Mouse (Mus musculus) cerebellum, adult (tissue): ENCODE results near the gene Gnao1.

Source experiments
- ATAC-seq: cut with Nextera tagmentation; 2 replicates; pipeline ENCODE4 v1.9.2; 2017; ENCODE audit warnings: mild to moderate bottlenecking, moderate library complexity, mixed read lengths; ENCODE audit not compliant: insufficient number of reproducible peaks, low FRiP score, low TSS enrichment

Gnao1 gene

DNA sequence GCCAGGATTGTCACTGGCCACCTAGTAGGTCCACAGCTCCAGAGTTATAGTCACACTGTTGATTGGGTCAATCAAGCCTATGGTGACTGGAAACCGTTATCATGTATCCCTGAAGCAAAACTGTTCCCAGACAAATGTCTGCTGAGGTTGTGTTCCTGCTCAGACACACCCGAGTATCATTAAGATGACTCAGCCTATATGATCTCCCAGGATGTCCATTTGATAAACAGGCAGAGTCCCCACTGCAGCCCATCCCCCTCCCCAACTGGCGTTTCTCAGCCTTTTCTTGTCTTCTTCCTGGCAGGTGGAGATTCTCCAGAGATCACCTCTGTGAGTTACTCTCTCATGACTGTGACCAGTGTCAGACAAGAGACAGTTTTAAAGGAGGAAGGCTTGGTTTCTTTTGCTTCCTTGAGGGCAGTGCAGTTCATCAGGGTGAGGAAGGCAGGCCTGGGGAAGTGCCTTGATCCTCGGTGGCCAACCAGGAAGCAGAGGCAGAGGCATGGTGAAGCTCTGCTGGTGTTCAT lies 78.4 kb downstream of the Gnao1 start:
- no peak for ATAC-seq

DNA sequence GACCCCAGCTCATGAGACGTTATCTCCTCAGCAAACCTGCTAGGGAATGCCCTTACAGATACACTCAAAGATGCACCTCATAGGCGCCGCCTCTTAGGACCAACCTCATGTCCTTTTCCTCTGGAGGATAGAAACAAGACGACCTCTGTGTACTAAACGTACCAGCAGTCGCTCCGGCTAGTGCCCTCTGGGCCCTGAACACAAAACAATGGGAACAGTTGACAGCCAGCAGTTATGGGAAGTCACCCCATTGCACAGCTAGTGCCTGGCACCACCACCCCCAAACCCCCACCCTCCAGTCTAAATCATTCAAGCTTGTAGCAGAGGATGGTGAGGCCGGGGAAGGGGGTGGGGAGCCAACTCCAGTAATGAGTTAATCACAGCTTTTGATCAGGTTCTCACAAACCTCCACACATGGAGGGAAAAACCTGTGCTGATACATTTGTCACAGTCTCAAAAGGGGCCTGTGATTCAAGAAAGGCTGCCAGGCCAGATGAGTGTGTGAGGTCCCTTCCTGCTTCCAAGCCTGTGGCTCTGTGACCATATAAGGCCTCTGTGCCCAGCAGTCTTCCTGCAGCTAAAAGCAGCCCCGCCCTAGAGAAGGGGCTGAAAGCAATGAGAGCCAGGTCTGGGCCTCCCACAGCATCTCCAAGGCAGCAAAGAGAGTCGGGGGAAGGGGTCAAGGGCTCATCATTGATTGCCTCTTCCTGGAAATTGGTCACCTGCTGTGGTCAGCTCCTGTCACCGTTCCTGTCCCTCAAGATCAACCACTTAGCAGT lies 79.1 kb downstream of the Gnao1 start:
- peak; percentile 23; the same call in 1 of the 2 replicates for ATAC-seq

DNA sequence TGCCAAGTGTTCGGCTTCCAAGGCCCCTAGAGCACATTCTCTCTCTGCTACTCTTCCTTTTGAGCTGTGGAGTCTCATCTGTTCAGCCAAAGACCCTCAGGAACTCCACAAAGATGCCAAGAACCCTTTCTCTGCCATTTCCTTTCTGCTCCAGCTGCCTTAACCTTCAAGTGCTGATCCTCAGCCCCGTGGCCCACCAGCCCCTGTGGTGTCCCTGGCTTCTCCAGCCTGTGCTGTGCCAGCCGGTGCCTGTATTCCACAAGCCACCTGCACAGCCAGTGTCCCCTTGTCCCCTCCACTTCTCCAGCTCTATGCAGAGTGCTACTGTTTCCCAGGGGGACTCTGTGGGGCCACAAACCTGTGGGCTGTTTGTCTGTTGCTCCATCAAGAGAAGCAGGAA lies 83.8 kb downstream of the Gnao1 start:
- ATAC-seq: no peak

DNA sequence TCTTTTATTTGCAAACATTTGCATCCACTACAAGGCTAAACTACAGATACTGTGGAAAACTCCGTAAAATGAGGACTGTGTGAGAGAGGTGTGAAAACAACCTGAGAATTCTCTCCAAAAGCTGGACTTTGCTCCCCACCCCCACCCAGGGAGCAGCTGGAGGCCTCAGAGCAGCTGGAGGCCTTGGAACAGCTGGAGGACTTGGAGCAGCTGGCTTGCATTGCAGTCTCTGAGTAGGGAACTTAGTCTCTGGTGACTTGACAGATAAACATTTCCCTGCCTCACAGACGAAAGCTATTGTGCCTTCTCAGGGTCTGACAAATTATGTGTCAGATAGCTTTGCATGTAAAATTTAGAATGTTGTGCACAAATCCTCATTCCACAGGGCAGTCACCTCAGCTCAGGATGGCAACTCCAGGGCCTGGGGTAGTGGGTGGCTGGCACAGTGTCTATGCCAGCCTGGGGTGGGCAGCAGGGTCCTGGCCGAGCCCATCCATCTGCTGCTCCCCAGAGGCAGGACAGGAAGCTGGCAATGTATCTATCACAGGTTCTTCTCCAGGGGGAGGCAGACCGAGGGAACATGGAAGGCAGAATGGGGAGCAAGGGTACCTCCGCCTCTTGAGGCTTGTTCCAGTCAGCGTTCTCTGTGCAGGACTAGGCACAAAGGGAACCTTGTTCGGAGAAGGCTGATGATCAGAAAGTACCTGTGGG lies 87.2 kb downstream of the Gnao1 start:
- ATAC-seq: no peak

GRCm38 (mm10) chr8:93898570-93898969 lies 88.8 kb downstream of the Gnao1 start:
- no peak for ATAC-seq

DNA sequence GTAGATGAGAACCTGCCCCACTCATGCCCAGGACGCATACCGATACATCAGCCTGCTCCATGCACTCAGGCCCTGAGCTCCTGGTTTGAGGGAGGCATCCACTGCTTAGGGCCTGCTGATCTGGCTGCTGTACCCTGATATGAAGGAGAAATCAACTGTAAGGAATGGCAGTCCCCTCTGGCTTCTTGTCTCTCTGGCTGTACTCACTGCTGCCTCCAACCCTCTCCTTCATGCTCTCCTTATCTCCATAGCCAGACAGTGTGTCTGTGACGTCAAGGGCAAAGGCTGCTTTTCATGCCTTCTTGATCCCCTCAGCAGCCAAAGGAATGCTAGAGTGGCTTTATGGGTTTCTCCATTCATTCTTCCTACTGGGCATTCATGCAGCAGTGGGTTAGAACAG lies 92.3 kb downstream of the Gnao1 start:
- no peak for ATAC-seq

GRCm38 (mm10) chr8:93906961-93907360 lies 97.2 kb downstream of the Gnao1 start:
- ATAC-seq: no peak

DNA sequence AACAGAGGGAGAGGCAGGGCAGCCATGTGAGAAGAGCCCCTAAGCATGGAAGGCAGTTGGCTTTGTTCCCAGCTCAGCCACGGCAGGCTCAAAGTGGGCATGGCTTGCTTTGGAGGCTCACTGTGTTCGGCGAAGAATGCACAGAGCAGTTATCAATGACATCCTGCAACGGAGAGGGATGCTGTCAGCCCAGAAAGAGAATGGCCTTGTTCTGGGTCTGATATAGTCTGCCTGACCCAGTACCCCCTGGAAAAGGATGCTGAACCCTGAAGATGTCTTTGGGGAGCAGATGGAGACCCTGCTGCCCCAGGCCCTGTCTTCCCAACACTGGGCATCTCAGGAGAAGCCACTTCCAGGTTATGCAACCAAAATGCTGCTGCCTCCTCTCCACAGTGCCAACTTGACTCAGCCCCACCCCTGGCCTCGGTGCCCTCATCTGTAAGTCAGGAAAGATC lies 98.2 kb downstream of the Gnao1 start:
- ATAC-seq: 0 out of 2 replicates have a peak, but pooled peaks have one; percentile 14

DNA sequence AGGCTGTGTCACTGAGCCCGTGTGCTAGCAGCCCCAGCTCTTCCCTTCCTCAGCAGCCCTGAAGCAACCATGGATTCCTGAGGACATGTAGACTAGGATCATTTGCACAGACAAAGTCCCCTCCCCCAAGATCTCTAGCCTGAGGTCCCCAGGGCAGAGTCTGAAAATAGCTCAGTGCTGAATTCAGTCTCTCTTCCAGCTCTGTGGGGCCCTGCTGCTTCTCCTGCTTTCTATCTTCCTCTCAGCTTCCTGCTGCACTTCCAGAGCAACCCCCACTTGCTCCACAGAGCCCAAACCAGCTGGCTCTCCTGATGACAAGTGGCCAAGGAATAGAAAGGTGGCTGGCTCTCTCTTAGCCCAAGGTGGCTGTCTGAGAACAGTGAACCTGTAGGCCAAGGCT lies 98.8 kb downstream of the Gnao1 start:
- ATAC-seq: peak; percentile 82

DNA sequence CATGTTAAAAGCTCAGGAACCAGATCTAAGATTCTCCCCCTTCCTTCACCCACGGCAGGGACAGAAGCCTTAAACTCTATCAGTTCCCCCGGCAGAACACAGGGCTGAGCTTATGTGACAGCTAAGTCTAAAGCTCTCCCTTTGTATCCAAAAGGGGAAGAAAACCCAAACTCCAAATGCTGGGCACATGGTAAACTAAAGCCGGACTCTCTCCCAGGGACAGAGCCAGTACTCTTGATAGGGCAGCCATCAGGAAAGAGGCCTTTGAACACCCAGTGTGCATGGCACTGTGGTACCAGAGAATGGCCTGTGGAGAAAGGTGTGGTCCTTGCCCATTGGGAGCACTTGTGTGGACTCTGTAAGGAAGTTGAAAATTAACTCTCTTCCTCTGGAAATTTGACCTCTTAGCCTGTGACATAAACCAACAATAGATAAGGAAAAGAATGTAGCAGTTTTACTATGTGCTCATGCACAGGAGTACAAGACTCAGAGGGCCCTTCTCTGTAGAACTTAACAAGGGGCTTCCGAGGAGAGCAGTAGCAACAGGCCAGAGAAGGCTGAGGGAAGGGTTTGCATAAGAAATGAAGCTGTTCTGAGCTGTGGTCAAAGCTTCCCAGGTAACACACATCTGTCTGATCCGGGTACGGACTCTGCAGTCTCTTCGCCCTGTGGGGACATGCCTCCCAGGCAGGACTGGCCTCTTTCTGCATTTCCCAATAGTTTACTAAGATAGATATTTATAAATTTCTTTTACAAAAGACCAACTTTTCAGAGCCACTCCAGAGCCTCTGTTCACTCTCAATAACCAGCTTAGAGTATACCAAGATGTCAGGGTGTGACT lies 102.2 kb downstream of the Gnao1 start:
- ATAC-seq: no peak

DNA sequence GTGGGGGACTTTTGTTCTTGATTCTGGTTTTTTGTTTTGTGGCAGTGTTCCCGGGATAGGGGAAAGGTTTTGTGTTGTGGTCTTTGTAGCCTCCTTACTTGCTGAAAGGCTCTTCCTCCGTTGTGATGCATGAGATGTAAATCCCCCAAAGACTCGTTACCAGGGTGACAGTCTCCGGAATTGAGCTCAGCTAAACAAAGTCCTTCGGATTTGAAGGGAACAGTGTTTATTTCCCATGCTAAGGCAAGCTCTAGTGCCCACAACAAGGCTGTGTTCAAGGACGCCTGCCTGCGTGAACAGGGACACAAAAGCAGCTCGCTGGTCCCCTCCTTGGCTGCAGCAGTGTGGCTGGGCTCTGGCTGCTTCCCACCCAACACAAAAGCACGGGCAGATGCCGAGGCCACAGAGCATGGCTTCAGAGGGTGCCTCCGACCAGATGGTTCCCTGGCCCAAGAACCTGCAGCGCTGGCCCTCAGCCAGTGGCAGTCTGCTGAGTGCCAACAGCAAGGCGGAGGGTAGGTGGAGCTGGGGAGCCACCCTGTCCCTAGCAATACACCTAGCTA lies 108.2 kb downstream of the Gnao1 start:
- peak; percentile 83 for ATAC-seq

- ATAC-seq: no peak
Observed at GRCm38 (mm10) chr8:93918580-93918979, 108.8 kb downstream of the Gnao1 start.

- no peak for ATAC-seq
Observed at GRCm38 (mm10) chr8:93919422-93919821, 109.7 kb downstream of the Gnao1 start.

DNA sequence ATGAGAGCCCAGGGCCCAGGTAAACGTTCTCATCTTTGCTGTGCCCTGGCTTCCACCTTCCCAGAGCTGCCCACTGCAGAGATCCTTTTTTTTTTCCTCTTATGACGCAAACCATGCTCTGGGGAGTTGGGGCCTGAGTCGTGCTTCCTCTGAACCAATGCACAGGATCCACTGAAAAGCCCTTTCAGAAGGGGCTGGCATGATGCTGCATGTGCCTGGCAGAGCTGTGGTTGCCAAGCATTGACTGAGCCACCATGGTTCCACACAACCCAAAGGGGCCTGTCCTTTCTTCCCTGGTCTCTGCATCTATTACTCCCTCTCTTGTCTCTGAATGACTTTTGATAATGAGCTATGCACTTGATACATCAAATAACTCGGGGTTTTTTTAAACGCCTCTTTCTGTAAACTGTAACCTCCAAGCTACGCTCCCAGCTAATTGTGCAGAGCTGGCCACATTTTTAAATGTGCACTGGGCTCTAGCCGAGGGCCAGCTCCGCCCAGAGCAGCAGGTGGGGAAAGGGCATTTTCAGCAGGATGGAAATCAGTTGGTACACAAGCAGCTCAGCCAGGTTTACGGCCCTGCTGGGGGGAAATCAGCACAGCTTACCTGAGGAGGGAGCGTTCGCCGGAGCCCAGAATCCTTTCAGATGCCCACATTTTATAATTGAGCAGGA lies 110.3 kb downstream of the Gnao1 start:
- no peak for ATAC-seq

DNA sequence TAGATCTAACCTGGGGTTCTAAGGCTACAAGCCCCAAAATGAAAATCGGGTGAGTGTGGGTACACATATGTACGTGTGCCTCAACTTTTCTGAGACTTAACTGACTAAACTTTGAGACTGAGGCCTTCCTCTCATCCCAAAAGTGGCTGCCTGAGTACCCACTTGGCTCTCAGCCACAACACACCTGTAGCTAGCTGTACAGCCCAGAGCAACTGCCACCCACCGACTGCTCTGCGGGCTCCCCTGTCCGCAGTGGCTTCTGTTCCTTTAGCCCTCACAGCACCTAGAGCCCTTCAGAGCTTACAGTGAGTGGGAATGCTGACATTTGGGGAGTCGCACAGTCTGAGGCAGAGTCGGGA lies 110.8 kb downstream of the Gnao1 start:
- no peak for ATAC-seq

DNA sequence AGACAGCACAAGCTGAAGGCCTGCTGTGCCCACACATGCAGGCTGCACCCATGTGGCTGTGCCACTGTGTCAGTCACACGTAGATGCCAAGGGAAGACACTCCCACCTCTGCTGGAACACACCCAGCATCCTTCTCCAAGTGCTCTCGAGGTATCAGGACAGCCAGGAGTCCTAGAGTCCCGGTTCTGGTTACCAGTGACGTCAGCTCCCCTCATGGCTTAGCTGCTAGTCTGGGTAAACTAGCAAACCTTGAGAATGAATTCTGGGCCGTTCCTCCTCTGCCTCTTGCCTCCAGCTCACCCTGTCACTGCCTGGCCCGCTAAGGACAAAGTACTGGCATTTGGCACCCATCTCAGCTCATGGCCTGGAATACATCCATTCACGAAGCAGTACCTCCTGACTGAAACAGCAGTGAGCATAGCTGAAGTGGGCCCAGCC lies 114.2 kb downstream of the Gnao1 start:
- ATAC-seq: peak; percentile 36

- no peak for ATAC-seq
Observed at GRCm38 (mm10) chr8:93925513-93925912, 115.7 kb downstream of the Gnao1 start.

DNA sequence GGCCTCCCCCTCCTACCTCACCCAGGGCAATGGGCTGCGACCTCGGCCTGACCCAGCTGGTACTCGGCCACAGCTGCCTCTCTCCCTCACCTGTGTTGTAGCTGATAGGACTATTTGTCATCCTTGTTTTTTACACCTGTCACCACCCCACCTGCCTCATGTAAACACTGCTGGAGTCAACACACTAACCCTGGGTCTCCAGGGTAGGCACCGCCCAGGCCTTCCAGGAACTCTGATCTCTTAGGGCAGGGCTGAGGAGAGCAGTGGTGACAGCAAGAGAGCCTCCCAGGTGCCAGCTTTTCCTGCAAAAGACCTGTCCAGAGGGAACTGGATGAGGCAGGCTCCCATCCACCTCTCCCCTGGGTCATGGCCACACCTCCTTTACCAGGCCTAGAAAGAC lies 119.5 kb downstream of the Gnao1 start:
- no peak for ATAC-seq

DNA sequence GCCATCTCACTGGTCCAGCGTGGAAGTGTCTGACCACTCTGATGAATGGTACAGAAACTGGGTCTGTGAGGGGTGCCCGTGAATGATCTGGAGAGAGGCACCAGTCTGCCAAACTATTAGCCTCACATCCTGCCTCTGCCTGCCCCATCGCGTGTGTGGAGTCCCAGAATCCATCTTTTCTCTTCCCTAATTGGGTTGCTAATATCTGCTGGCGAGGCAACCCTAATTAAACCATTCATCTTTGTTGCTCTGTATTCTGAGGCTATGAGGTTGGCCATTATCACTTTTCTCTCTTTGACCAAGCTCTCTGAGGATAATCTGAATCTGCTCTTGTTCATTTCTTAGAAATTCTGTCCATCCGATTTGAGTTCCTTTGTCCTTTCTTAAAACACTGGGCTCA lies 121.6 kb downstream of the Gnao1 start:
- ATAC-seq: no peak

GRCm38 (mm10) chr8:93932873-93933272 lies 123.1 kb downstream of the Gnao1 start:
- ATAC-seq: peak; percentile 65
